In the genomic region with DNA sequence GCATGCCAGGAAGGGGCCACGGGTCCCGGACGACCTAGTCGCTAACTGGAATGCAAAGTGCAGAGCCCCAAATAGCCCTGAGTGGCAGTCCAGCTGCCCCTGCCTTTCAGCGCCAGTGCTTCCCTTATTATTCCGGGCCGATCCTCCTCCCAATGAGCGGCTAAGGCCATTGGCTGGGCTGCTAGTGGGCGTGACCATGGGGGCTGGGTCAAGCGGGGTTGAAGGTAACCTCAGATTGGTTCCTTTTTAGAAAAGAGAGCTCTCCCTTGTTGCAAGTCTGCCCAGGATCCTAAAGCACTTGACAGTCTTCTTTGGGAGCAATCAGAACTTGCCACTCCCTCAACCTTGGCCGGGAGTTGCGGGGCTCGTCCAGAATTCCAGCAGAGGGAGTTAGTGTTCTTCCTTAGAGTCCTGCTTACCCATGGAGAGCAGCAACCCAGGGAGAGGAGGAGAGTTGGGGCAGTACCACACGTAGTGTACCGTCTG, we compare ENCODE assay signal across 8 mouse cellular contexts. TPM values are rescaled to one million over a fixed set of nuclear protein-coding genes. Genes with fewer than 3 reads are reported as not detected.
DNase-seq lines count a peak whose midpoint lies in the region; ATAC-seq lines count a peak whose summit lies in the region.

No protein-coding gene starts in this region.

- H3K27ac ChIP-seq in hindbrain, embryonic 13.5 days, result no peak overlapping the region

- H3K27me3 ChIP-seq in hindbrain, embryonic 13.5 days, result peaks cover 64% of the 10 kb centered on the region

- peaks cover 24% of the 10 kb centered on the region for H3K4me1 ChIP-seq in hindbrain, embryonic 13.5 days (replicated peaks)

- peak overlapping the region; percentile 79; the same call in 1 of the 2 replicates for H3K9ac ChIP-seq in hindbrain, embryonic 13.5 days

- peak; percentile 98 for DNase-seq in R1 (ENCODE audit: low read depth, low spot score)
- DNase-seq in cerebellum, postnatal 14 days, result peak; percentile 62 to 76
- peak; percentile 56 to 65 for DNase-seq in frontal cortex, postnatal 14 days (ENCODE audit: low spot score in 2 of 2)
- DNase-seq in layer of hippocampus, postnatal 14 days (ENCODE audit: low spot score in 2 of 2), result peak; percentile 56 to 74
- DNase-seq in lung, postnatal 14 days, result peak; percentile 82
- peak; percentile 69 for DNase-seq in ovary, postnatal 14 days (ENCODE audit: low spot score)
- peak; percentile 53 to 66 for DNase-seq in thymus, postnatal 36 days

- H3K9me3 ChIP-seq in hindbrain, embryonic 13.5 days, result no peaks in the 10 kb centered on the region

- ATAC-seq in hindbrain, embryonic 13.5 days (ENCODE audit: low FRiP score), result peak; percentile 48

- no peaks in the 10 kb centered on the region for H3K36me3 ChIP-seq in hindbrain, embryonic 13.5 days

- WGBS in hindbrain, embryonic 13.5 days, result under 1% methylated on average over 15 of the region's 15 CpGs

- H3K4me2 ChIP-seq in hindbrain, embryonic 13.5 days, result peak overlapping the region; percentile 100

- H3K4me3 ChIP-seq in hindbrain, embryonic 13.5 days, result peak overlapping the region; percentile 66

RNA-seq across cellular contexts. Expression of gene Macrod1, which starts 1.2 kb away (rescaled TPM):
- polyA plus RNA-seq in hindbrain, embryonic 13.5 days (2015; fragmentation: Nextera tagmentation; extraction: Ambion mirVana), result 4.2 and 5.3 TPM in 2 replicates
- total RNA-seq in layer of hippocampus, postnatal 14 days (2021), result 10 to 100 TPM; 10.3 to 11.6 TPM

RNA-seq across cellular contexts. Expression of gene Stip1, which starts 18.0 kb away (rescaled TPM):
- 233 and 239 TPM in 2 replicates for polyA plus RNA-seq in hindbrain, embryonic 13.5 days (2015; fragmentation: Nextera tagmentation; extraction: Ambion mirVana)
- 100 to 1,000 TPM; 136 to 159 TPM for total RNA-seq in layer of hippocampus, postnatal 14 days (2021)

RNA-seq across cellular contexts. Expression of gene Fermt3, which starts 38.5 kb away (rescaled TPM):
- 4.4 and 5.6 TPM in 2 replicates for polyA plus RNA-seq in hindbrain, embryonic 13.5 days (2015; fragmentation: Nextera tagmentation; extraction: Ambion mirVana)
- total RNA-seq in layer of hippocampus, postnatal 14 days (2021), result 1 to 10 TPM; 3.6 to 5.4 TPM

RNA-seq across cellular contexts. Expression of gene Flrt1, which starts 47.8 kb away (rescaled TPM):
- polyA plus RNA-seq in hindbrain, embryonic 13.5 days (2015; fragmentation: Nextera tagmentation; extraction: Ambion mirVana), result 7.1 and 8.1 TPM in 2 replicates
- total RNA-seq in layer of hippocampus, postnatal 14 days (2021), result 10 to 100 TPM; 21.8 to 22.6 TPM
